Mouse (Mus musculus) adrenal gland (tissue): ENCODE measurements around the gene Slc25a25.

ENCODE experiments used
- intact Hi-C: fragments of 180-260 bp; cut with DNase I; formaldehyde crosslinking; loops from one replicate; pipeline ENCODE4 v1.15.1; 2025

The Slc25a25 gene

DNA sequence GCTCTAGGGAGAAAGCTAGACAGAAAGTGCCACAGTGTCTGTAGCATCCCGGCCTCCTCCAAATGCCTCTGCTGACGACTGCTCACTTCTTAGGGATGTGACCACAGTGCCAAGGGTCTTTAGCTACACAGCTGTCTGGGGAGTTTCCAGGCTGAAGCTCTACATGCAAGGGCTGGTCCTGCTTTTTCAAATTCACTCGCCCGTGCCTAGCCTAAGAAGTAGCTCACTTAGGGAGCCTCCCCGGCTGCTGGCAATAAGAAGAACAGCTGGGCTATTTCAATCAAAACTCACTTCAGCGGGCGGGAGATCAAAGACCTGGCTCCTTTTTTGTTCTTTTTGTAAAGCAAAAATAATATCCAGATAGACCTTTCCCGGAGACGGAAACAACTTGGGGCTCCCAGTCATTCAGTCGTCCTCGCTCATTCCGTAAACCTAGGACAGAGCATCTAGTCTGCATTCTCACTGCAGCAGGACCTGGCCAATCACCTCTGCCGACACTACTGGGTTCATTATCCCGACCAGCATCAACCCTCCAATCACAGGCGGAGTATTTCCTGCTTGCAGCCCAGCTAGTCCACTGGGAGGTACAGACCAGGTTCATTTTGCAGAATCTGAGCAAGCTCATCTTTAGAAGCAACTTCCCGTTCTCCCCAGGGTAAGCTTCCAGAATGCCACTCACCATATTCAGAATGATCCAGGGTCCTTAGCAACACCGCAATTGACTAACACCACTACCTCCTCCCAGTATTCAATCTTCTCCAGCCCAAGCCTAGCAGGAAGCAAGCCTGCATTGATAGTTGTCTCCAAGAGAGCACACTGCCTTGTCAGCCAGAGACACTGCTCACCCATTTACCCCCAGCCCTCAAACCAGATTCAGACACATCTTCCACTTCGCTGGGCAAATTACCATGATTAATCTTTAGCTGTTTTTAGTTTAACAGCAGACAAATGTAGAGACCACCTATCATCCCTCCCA is 20.3 kb downstream of the Slc25a25 start:
- intact Hi-C loops = no loop called here

DNA sequence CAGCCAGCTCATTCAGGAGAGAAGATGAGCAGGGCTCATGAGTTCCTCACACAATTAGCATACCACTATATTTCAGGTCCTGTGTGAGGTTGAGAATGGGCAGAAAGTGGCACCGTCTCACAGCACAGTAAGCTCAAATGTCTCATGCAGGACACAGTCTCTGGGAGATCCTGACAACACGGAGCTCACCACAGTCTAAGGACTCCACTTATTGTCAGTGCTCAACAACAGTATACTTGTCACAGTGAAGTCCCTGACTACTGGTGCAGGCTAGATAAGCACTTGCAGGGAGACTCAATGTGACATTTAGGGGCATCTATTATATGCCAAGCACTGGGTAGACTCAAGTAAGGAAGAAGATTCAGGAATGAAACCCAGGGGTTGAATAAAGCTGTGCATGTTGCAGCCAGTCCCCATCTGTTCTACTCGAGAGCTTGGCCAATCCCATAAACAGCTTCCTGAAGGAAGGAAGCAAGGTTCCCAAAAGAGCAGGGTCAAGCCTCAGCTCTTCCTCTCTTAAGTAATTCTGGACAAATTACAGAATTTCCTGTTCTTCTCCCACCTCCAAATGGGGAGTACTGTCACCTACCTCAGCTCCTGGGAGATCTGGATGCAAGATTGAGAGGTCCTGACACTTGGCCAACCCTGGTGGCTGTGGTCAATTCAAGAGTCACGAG is 21.9 kb downstream of the Slc25a25 start:
- intact Hi-C loops = no loop called here

DNA sequence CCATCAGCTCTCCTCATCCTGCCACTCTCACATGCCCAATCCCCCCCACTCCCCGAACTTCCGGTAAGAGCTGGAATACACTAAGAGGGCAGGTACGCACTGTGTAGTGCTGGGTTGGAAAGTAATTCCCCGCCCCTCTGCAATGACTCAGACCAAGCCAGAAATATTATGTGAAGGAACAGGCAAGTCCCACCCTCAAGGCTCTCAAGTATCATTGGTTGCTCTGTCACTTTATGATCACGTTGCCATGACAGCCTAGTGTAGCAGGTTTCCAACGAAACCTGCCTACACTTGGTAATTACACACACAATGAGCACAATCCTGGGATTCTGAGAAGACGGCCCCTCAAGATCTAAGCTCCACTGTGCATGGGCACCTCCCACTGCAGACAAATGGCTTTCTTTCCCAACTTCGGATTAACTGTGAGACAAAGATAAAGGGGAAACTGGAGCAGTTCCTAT is 23.0 kb downstream of the Slc25a25 start:
- intact Hi-C loops = no loop called here

DNA sequence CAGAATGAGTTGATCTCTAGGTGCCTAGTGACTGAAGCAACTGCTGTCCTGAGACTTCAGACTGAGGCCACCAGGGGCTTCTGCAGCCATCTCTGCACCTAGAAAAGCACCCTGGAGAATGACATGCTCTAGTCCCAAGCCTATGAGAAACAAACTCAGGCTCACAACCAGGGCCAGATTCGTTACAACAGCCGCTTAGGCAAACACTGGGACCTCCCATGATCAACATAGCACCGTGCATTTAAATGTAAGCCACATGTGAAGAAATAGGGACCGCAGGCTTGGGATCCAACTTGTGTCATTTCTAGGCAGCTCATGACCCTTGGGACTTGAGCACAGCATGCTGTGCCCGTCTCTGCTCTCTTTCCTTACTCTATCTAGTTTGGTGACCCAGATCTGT is 23.5 kb downstream of the Slc25a25 start:
- intact Hi-C loops = no loop called here

DNA sequence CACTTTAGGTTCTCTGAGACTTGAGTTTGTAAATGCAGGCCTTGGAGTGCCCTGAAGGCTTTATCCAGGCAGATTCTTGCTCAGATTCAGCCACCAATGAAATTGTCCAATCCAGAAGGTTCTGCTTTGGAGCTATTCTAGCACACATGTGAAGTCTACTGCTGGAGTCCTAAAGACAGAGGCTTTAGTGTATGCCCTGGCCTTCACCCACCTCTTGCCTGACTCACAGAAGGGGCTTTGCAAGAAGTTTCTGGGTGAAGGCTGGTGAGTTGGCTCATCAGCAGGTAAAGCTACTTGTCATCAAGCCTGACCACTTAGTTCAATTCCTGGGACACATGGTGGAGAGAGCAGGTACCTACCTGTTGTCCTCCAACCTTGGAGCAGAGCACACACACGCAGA is 25.1 kb downstream of the Slc25a25 start:
- intact Hi-C loops = no loop called here

DNA sequence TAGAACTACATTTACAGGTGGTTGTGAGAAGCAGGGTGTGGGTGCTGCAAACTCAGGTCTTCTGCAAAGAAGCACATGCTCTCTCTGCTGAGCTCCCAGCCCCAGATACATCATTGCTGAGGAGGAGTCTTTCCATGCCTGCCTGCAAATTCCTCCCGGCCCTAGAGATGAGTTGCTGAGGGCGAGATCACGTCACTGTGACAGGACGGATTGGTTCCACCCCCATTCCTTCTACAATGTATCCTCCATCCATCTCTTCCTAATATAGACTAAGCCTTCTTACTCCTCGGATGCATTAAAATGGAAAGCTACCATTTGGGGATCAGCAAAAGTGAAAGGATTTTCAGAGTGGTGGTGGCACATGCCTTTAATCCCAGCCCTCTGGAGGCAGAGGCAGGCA is 25.7 kb downstream of the Slc25a25 start:
- intact Hi-C loops = no loop called here

DNA sequence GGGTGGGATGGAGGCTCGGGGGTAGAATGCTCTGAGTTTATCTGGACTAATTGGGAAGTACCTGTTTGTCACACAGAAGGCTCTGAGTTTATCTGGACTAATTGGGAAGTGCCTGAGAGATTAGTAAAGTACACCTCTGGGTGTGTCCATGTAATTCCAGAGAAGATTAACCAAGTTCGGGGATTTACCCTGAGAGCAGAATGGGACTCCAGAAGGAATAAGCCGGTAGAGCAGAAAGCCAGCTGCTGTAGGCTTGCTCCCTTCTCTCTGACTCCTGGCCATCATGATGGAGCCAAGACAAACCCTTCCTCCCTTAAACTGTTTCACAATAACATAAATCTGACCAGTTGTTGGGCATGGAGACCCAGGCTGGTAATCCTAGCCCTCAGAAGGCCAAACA is 26.4 kb downstream of the Slc25a25 start:
- intact Hi-C loops = no loop called here

DNA sequence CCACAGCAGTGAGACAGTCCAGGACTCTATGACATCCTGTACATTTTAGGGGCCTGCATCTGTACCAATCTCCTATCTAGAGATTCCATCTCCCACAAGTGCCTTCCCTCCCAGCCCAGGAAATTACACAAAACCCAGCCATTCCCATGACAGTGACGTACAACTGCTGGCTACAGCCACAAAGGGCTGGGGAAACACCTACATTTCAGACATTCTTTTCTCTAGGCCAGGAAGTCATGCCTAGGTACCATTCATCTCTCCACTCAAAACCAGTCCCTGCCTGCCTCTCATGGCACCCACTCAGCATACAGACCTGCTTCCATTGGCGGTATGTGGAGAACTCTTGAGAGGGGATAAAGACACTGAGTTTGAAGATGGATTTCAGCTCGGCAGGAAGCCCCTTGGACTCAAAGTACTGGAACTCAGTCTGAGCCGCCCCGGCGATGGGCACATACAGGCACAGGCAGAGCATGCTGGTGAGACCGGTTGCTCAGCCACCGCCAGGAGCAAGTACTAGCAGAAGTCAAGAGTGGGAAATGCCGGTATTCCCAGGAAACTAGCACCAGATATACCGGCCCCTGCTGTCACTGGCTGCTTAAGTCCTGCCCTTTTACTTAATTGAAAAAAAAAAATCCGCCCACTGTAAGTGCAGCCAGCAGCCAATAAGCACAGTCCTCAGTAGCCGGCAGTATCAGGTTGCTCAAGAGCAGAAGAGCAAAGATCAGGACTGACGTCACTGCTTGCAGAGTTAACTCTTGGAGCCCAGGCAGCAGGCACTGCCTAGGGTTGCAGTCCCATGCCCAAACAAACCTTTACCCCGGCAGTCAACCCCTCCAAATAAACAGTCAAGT is 27.5 kb downstream of the Slc25a25 start:
- intact Hi-C loops = no loop called here

DNA sequence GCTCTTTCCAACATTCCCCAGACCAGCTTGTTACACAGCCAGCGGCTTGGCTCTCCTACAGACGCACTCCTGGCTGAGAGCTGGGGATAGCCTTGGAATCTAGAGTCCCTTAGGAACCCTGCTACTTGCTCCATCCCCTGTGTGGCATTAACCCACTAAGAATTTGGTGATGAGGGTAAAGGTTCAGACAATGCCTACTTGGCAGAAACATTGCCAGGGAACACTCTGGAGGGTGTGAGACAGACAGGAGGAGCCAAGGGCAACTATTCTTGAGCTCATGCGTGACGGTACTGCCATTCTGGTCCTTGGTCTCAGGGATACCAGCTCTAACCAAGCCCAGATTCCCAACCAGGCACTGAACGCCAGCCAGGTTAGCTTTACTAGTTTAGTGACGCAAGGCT is 29.4 kb downstream of the Slc25a25 start:
- intact Hi-C loops = no loop called here

DNA sequence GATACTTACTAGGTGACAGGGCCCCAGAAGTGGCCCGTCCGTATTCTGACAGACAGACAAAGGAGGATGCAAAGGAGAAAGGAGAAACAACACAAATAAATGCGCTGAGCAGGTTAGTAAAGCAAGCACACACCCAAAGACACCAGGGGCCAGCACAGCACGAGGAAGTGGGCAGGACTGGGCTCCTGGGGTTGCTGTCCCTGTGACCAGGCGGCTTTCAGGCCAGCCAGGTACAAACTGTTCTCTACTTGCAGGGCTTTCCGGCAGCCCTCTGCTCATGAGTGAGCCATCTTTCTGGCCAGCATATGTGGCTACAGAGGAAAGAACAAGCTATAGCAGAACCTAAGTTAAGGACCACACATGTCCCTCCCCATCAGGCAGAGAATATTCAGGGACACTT is 30.6 kb downstream of the Slc25a25 start:
- intact Hi-C loops = no loop called here

DNA sequence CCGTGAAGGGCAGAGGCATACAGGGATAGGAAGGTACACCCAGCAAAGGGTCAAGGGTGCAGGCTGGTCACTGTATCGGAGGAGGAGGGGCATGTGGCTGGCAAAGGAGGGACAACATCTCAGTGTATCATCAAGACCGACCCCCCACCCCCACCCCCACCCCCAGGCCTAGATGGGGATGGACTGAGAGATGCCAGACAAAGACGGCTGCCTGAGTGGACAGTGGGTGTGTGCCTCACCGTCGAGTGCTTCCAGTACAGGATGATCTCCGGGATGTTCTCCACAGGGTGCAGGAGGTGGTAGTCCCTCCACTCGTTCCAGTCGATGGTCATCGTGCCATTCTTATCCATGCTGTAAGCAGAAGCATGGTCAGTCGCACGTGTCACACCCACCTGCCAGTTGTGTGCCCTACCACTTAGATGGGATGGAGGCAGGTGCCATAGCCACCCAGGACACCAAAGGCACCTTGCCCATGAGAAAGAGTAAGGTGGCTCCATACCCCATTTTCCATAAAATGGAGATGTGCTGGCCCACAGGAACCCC is 31.1 kb downstream of the Slc25a25 start:
- intact Hi-C loops = no loop called here

DNA sequence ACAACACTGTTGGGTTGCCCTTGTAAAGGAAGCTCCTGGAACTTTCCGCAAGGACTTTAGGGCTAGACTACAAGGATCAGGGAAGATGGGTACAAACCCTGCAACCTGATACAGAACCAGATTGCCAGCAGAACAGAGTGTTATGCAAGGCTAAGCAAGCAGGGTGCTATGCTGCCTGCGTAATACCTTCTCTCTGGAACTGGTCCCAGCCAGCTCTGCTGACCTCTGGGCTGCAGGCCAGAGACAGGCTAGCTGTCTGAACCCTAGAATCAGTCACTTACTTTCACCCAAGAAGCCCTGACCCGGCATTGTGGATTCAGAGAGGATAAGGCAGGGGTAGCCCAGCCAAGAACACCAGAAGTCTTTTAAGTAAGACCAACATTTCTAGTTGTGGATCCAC is 31.9 kb downstream of the Slc25a25 start:
- intact Hi-C loops = loop anchor here (5.0 kb wide), 1 partner anchor 38 kb away; no protein-coding TSS in a partner anchor

DNA sequence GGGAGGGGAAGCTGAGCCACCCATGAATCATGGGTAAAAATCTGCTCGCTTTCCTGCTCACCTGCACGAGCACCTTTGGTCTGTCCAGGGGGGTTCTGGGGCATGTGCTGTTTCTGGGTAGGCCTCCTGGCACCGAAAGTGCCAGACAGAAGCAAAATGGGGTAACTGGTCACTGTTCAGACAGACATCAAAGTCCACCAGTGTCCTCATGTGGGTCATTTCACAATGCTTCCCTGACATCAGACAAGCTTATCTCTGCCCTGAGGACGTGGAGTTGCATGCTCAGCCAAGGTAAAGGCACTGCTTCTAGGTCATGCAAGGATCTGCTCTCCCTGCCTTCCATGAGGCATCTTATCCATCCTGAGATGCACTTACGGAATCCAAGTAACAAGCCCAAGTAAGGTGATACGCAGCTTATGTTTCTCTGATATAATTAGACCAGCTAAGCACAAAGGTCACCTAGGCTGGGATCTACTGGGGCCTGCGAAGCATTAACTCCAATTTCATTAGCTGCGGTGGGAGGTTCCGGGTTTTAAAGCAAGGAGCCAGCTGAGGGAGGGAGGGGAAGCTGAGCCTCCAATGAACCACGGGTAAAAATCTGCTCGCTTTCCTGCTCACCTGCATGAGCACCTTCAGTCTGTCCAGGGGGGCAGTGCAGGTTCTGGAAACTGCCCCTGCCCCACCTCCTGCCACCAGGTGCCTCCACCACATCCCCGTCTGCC is 32.7 kb downstream of the Slc25a25 start:
- intact Hi-C loops = loop anchor here (5.0 kb wide), 1 partner anchor 39 kb away; no protein-coding TSS in a partner anchor

DNA sequence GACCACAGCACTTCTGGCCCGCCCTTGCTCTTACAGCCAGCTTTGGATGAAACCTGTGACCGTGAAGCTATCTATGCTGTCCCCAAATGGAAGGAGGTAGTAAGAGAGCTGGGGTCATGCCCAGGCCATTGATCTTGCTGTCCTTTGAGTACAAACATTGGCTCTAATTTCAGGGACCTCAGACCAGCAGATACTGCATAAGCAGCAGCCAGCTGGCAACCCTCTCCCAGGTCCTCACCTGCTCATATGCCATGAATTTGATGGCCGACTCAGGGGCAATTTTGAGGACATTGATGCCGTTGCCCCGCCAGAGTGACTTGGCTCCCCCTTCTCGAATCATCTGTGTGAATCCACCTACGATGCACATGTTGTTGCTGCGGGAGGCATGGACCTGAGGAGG is 33.8 kb downstream of the Slc25a25 start:
- intact Hi-C loops = loop anchor here (5.0 kb wide), 1 partner anchor 40 kb away; no protein-coding TSS in a partner anchor

DNA sequence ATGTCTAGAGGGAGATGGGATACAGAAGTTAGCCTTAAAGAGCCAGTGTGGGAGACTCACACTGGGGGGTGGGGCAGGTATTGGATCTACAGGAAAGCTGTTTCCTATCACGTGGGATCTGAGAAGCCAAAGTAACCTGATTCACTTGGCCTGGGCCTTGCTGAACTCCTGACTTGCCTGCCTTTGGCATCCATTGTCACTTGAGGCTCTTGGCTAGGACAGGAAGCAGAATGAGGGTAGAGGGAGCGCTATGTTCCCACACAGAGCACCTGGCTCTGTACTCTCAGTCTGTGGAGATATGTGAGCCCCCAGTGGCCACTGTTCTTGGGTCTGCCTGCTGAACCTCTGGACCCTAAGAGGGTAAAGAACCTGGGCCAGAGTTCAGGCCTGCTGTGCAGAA is 34.7 kb downstream of the Slc25a25 start:
- intact Hi-C loops = loop anchor here (5.0 kb wide), 1 partner anchor 41 kb away; no protein-coding TSS in a partner anchor

DNA sequence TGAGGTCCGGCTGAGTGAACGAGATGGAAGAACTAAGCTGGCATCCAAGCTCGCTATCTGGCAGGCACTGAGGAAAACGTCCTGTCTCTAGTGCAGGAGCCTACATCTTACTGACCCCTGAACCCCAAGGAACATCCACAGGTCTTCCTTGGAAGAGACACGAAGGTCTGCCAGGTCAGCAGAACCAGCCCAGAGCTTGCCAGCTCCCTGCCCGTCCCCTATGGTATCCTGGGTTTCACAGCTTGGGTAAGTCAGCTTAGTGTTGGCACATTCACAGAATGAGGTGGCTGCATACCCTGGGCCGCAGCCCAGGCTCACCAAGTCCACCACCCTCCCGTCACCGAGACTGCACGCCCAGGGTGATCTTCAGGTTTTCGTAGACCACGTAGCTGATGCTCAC is 35.4 kb downstream of the Slc25a25 start:
- intact Hi-C loops = loop anchor here (5.0 kb wide), 1 partner anchor 42 kb away; no protein-coding TSS in a partner anchor

DNA sequence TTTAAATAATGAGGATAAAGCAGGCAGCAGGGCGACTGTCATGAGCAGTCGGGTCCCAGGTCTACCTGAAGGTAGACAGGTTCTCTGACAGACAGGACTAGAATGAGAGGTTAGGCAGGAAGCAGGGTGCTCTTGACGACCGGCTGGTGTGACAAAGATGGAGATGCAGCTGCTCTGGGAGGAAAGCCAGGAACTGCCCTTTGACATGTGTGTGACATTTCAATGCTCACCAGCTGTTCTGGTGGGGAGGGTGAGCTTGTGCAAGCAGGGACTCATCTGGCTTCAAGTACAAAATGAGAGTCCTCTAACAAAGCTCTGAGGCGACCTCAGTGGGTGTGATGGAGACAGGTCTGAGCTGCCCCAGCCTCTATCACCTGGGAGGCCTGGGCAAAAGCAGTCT is 37.3 kb downstream of the Slc25a25 start:
- intact Hi-C loops = no loop called here

DNA sequence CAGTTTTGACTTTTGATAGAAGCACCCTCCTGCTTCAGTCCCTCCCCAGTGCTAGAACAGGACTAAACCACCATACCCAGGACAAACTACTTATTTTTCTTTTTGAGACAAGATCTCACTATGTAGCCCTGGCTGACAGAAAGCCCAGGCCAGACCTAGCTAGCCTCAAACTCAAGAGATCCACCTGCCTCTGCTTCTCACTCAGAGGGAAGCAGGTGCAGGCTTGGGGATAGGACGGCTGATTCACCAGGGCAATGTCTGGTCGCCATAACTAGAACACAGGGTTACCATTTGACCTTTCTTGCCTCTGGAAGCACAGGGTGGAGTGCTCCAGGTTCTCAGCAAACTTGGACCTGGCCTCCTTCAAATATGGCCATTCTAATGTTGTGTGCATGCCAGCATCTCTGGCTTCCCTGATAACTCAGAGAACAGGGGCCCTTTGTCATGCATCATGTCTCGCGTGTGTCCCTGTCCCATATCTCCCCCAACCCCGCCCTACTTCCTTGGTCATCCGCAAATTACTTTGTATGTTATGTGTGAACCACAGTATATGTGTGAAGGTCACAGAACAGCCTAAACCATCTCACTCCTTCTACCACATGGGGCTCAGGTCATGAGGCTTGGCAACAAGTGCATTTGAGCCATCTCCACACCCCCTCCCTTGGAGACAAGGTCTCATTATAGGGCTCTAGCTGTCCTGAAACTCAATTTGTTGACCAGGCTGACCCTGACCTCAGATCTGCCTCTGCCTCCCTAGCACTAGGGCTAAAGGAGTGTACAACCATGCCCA is 38.3 kb downstream of the Slc25a25 start:
- intact Hi-C loops = no loop called here

DNA sequence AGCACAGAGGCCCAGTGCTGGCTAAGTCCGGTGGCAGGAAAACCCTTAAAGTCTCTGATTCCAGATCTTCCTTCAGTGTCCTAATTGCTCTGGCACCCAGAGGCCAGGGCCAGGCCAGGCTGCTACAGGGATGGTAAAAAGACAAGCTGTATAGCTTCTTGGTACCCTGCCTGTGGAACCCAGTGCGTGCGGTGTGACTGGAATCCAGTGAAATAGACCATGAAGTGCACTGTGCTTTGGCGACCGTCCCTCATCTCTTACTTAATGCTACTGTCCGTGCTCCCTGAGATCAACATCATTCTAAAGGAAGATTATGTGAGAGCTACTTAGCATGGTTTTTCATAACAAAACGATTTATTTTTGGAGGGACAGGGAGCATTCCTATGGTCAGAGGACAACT is 39.8 kb downstream of the Slc25a25 start:
- intact Hi-C loops = no loop called here
